Mouse (Mus musculus): ENCODE measurements around the gene Tmem208.

Gene Tmem208

DNA sequence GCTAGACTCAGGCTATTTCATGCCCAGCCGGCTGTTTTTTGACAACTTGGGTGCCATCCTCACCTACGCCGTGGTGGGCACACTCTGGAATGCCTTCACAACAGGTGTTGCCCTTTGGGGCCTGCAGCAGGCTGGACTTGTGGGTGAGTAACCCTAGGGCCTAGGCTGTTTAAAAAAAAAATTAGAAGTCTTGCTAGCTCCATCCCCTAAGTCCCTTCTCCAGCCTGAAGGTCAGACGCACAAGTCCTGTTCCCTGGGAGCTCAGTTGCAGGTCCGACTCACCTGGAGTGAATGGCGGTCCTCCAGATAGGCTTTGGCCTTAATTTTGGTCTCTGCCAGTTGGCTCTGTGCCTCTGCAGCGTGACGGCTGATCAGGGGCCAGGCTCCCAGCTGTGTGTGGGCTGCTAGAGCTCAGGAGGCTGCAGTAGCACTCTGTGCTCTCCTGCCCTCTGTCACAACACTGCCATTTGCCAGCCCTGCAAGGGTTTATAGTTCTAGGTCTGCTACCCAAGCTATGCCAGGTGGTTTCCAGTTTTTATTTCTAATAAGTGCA lies 27.5 kb downstream of the Tmem208 start:
- no peak for DNase-seq (ENCODE audit: low read depth, low spot score)

DNA sequence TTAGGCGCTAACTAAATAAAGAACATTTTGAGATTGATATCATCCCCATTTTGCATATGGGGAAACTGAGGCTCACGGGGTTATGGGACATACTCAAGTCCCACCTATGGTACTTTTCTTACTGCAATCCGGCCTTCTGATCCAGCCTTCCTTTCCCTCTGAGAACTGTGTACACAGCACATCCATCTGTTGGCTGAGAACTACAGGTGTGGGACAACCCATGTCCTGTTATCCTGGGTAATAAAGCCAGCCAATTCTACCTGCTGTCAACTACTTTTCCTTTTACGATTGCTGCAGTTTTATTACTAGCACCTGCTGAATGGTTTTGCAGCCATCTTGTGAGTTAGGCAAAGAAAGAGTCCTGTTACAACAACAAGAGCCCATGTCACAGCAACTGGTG lies 28.4 kb downstream of the Tmem208 start:
- no peak for DNase-seq (ENCODE audit: low read depth, low spot score)

DNA sequence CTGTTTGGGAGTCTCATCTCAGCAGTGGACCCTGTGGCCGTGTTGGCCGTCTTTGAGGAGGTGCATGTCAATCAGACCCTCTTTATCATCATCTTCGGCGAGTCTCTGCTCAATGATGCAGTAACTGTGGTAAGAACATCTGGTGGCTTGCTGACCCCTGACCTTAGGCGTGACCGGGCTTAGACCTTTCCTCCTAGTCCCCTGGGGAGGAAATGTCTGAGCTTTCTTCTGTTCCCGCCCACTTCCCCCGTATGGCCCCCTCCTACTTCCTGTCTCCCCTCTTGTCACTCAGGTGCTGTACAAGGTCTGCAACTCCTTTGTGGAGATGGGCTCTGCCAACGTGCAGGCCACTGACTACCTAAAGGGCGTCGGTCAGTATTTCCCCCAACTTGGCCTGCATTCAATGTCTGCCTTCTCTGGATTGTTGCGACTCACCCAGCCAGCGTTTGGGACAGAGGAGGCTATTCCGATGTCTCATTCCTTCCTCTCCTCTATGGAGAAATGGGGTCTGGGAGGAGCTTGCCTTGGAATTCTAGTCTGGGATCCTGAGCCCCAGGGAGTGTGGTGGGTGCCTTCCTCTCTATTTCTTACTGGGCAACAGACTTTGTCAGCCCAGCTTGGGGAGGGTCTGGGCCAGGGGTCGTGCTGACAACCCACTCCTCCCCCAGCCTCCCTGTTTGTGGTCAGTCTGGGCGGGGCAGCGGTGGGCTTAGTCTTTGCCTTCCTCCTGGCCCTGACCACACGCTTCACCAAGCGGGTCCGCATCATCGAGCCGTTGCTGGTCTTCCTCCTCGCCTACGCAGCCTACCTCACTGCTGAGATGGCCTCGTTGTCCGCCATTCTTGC lies 29.2 kb downstream of the Tmem208 start:
- no peak for DNase-seq (ENCODE audit: low read depth, low spot score)

DNA sequence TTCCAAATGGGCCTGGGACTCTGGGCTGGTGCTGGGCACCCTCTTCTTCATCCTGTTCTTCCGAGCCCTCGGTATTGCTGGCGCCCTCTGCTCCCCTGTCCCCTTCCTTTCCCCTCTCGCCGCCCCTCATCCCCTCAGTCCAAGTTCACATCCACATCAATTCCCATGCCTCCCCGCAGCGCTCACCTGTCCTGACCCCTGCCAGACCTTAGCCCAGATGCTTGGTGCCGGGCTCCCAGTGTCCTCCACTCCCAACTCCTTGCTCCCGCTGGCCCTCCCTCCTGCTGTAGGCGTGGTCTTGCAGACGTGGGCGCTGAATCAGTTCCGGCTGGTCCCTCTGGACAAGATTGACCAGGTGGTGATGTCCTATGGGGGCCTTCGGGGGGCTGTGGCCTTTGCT lies 30.5 kb downstream of the Tmem208 start:
- DNase-seq (ENCODE audit: low read depth, low spot score) = no peak

DNA sequence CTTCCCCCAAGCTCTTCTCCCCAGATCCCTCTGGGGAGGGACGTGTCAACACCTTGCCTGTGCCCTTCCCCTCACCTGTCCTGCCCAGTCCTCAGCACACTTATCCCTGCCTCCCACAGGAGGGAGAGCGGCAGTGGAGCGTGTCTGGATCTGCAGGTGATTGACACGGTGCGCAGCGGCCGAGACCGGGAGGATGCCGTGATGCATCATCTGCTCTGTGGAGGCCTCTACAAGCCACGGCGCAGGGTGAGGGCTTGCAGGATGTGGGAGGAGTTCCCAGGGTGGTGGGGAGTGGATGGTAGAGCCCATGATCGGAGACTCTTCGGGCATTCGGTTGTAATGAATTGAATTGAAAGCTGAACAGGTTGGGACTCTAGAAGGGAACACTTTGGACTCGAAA lies 33.1 kb downstream of the Tmem208 start:
- DNase-seq (ENCODE audit: low read depth, low spot score) = no peak

DNA sequence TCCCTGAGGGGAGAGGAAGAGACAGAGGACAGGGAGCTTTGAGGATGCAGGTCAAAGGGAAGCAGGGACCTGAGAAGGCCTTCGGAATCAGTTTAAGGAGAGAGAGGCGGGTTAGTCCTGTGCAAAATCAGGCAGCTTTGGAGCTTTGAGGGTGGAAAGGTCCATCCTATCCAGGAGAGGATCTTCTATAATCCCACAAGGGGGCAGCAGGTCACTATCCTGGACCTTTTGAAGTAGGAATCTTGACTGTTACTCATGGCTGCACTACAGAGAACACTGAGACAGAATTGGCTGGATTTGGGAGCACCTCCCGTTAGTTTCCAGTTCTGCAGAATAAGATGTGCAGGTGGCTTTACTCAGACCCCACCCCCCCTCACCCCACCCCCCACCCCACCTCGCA lies 33.5 kb downstream of the Tmem208 start:
- DNase-seq (ENCODE audit: low read depth, low spot score) = no peak

DNA sequence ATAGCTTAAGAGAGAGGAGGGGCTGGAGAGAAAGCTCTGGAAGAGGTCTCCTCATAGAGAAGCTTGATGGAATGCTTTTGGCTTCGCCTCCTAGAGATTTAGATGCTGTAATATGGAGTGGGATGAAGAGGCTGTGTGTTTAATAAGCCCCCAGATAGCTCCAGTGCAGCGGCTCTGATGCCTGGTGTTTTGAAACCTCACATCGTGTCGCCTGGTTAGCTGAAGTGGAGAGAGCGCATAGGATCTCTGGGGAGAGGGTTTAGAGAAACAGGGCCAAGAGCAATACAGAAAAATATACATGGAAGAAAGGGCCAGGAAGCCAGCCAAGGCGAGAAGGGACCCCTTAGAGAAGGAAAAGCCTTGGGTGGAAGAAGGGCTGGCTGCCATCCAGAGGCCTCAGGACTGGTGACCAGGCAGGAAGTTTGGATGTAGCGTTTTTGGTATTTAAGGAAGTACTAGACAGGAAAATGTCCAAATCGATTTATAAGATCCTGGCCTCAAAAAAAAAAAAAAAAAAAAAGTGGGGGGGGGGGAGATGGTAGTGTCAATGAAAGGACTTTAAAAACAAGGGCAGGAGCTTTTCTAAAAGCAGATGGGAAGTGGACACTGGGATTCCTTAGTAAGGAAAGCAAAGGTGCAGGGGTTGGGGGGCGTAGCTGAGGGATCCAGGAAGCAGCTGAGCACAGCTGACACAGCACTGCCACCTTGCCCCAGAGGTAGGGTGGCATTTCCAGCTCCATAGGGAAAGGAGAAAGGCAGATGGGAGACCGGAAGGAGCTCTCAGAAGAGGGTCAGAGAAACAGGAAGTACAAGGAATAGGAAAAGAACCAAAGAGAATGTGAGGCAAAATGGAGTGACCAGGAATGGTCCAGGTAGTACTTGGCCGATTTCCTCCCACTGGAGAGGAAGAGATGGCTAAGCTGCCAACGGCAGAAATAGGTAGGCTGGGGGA lies 35.9 kb downstream of the Tmem208 start:
- DNase-seq (ENCODE audit: low read depth, low spot score) = no peak

DNA sequence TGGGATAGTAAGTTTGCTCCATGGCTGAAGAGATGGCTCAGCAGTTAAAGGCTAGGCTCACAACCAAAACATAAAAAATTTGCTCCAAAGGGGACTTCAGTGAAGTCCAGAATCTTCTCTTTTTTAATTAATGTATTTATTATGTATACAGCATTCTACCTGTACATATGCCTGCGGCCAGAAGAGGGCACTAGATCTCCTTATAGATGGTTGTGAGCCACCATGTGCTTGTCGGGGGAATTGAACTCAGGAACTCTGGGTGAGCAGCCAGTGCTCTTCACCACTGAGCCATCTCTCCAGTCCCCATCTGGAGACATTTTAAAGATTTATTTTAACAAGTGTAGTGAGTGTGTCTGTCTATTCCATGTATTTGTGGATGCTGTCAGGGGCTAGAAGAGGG lies 41.0 kb downstream of the Tmem208 start:
- peak; percentile 24 for DNase-seq (ENCODE audit: low read depth, low spot score)

DNA sequence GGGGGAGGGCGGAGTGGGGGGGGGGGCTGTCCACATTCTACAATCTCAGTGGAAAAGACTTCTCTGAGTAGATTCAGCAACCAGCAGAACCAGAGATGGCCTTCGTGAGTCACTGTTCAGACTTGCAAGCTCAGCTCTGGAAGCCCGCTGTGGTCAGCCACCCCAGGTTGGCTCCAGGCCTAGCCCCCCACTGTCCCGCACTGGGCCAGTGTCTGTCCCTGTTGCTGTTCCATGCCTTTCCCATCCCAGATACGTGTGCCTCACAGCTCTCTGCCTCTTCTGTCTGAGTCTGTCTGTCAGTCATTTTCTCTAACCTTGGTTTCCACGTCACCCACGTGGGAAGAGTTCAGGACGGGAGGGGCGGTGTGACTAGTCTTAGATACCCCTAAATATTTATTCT lies 46.3 kb downstream of the Tmem208 start:
- no peak for DNase-seq (ENCODE audit: low read depth, low spot score)

DNA sequence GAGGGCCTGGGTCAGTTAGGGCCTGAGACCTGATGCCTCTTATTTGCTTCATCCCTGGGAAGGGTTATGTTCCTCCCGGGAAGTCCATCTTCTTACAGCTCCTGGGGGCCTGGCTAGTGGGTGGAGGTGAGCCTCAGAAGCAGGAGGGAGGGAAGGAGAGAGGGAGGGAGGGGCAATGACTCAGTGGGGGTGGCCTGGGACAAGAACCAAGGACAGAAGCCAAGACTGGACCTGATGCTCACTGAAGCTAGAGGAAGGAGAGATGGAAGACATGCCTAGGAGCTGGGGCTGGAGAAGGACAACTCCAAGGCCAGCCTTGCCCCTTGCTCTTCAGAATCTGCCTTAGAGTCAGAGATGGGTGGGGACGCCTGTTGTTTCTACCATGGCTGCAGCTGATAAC lies 46.9 kb downstream of the Tmem208 start, which contains the start of gene Plekhg4:
TSS of gene Plekhg4 (plus strand) at position 243 of the 400 bp plus-strand sequence.
- no peak for DNase-seq (ENCODE audit: low read depth, low spot score)

DNA sequence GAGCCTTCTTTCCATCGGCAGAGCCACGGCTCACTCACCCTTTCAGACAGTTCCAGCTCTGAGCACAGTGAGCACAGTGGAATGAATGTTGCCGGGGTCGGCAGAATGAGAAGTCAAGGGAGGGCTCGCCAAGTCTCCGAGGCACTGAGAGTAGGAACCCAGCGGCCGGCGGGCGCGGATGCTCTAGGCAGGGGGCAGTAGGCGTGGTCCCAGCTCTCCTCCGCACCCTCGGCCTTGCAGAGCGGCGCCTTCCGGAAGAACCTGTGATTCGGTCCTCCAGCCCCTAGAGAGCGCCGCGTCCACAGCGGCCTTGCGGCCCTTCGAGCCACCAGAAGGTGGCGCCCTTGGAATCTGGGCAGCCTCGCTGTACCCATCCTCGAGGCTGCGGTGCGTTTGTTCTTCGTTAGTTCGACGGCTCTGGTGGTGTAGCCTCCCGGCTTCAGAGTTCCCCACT lies 48.4 kb downstream of the Tmem208 start:
- peak; percentile 9 for DNase-seq (ENCODE audit: low read depth, low spot score)

DNA sequence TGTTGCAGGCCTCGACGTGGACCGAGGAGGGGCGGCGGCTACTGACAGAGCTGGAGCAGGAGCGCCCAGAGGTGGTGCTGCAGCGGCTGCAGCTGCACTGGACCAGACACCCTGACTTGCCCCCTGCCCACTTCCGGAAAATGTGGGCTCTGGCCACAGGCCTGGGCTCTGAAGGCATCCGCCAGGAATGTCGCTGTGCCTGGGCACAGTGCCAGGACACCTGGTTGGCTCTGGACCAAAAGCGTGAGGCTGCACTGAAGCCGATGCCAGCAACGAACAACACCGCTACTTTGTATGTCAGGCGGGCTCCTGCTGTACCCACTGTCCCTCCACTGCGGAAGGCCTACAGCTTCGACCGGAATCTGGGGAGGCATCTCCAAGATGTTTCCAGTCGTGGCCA lies 52.5 kb downstream of the Tmem208 start:
- no peak for DNase-seq (ENCODE audit: low read depth, low spot score)

DNA sequence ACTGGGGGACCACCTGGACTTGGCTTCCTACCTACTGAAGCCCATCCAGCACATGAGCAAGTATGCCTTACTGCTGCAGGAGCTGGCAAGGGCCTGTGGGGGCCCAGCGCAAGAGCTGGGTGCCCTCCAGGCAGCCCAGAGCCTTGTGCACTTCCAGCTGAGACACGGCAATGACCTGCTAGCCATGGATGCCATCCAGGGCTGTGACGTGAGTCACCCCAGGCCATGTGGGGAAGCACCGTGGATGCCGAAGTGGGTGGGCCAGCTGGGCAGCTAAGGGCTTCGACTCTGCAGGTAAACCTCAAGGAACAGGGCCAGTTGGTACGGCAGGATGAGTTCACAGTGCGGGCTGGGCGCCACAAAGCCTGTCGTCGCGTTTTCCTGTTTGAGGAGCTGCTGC lies 54.2 kb downstream of the Tmem208 start:
- DNase-seq (ENCODE audit: low read depth, low spot score) = no peak

DNA sequence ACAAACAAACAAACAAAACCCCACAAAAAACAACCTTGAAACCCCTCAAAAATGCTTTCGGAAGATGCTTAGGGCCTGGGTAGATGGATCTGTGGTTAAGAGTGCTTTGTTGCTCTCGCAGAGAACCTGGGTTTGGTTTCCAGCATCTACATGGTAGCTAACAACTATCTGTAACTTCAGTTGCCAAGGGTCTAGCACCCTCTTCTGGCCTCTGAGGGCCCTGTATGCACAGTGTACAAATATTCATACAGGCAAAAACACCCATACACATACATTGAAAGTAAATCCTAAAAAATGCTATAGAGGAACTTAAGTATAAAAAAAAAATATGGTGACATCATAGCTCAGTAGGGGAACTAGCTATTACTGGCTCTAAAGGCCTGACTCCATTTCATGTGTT lies 57.9 kb downstream of the Tmem208 start:
- no peak for DNase-seq (ENCODE audit: low read depth, low spot score)
